ENCODE assay signal across 11 mouse cellular contexts in the genomic region with DNA sequence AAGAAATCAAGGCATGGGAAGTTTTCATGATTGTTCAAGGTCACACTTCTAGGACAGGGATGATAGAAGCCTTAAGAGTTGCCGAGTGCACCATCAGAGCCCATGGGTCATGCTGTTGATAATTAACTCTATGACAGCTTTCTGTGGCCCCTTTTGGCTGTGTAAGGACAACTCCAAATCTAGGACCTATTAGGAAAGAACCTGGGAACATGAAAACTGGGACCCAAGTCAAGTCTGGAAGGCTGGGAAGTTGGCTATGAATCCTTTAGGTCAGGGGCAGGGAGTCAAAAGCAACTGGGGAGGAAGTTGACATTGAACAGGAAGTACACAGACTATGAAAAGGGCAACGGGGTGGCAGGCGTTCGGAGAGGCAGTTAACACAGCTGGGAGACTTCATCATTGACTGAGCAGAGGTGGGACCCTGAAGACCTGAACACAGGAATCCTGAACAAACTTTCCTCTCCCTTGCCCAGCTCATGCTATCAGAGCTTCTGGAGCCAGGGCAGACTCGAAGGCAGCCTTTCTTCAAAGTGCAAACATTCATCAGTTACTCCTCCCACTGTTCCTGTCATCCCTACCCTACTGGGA.
A peak's percentile ranks its signal among the peaks of the same experiment; 100 is the strongest.
DNase-seq lines count a peak whose midpoint lies in the region; ATAC-seq and TF ChIP-seq lines count a peak whose summit lies in the region.
"Had no signal": no experiment of that assay in that cellular context is flagged by ENCODE, and none has a peak within 500 bp of the region (broad histone marks: within the 10 kb centered on the region; RNA-seq: fewer than 3 reads in every experiment).

No protein-coding gene starts in this region.

- no peaks in the 10 kb centered on the region for H3K9me3 ChIP-seq in kidney, embryonic 15.5 days (replicated peaks)
- no peaks in the 10 kb centered on the region for H3K9me3 ChIP-seq in midbrain, postnatal 0 days (ENCODE audit: low read length)
- H3K9me3 ChIP-seq: limb, embryonic 13.5 days; midbrain, embryonic 12.5 days had no signal

- H3K4me2 ChIP-seq in kidney, embryonic 15.5 days: no peak overlapping the region
- H3K4me2 ChIP-seq in midbrain, postnatal 0 days (ENCODE audit: low read depth, low read length, poor library complexity, severe bottlenecking): no peak overlapping the region
- H3K4me2 ChIP-seq: limb, embryonic 13.5 days; midbrain, embryonic 12.5 days had no signal

- WGBS in liver, adult 2 months: 23% methylated on average over 5 of the region's 5 CpGs
- 25% methylated on average over 5 of the region's 5 CpGs for WGBS in kidney, embryonic 15.5 days
- 91% methylated on average over 5 of the region's 5 CpGs for WGBS in midbrain, postnatal 0 days

- peak; percentile 61 for DNase-seq in liver, adult 2 months (ENCODE audit: extremely low read depth, low read depth, low spot score)
- no peak for DNase-seq in liver
- DNase-seq in adrenal gland, postnatal 10 days: peak; percentile 58
- peak; percentile 11 to 37 for DNase-seq in thymus, adult 18-20 months
- DNase-seq in cerebellum, postnatal 25 days: no peak
- no peak for DNase-seq in midbrain, postnatal 0 days (ENCODE audit: low spot score)
- DNase-seq: cerebellum, adult 2 months had no signal

- TF ChIP-seq POLR2A in liver, adult 2 months (IDR thresholded peaks at IDR 0.05; ENCODE audit: extremely low read depth, insufficient read depth, low read length): no peak

- ATAC-seq in kidney, embryonic 15.5 days (replicated peaks; ENCODE audit: low FRiP score): no peak
- ATAC-seq in frontal cortex, adult (ENCODE audit: low TSS enrichment): no peak
- ATAC-seq in midbrain, postnatal 0 days (ENCODE audit: low FRiP score): no peak

- no peak overlapping the region for H3K27ac ChIP-seq in liver, adult 2 months (replicated peaks; ENCODE audit: insufficient read depth, low read depth, low read length)
- H3K27ac ChIP-seq in kidney, embryonic 15.5 days: peak overlapping the region; percentile 60; the same call in 1 of the 2 replicates
- no peak overlapping the region for H3K27ac ChIP-seq in midbrain, postnatal 0 days (ENCODE audit: low read depth, low read length)
- H3K27ac ChIP-seq: limb, embryonic 13.5 days; midbrain, embryonic 12.5 days had no signal

- H3K79me2 ChIP-seq in liver, adult 2 months (ENCODE audit: control insufficient read depth, insufficient read depth, low read length): no peaks in the 10 kb centered on the region

- H3K36me3 ChIP-seq in liver, adult 2 months (ENCODE audit: control insufficient read depth, insufficient read depth, low read length): no peaks in the 10 kb centered on the region
- H3K36me3 ChIP-seq in kidney, embryonic 15.5 days: no peaks in the 10 kb centered on the region
- H3K36me3 ChIP-seq in midbrain, postnatal 0 days (ENCODE audit: insufficient read depth, low read length): no peaks in the 10 kb centered on the region
- H3K36me3 ChIP-seq: limb, embryonic 13.5 days; midbrain, embryonic 12.5 days had no signal

- no peak for TF ChIP-seq CTCF in liver, adult 2 months (IDR thresholded peaks at IDR 0.05; ENCODE audit: low read depth, low read length)
- no peak for TF ChIP-seq CTCF in midbrain, postnatal 0 days (IDR thresholded peaks at IDR 0.05)

- peaks cover 3% of the 10 kb centered on the region for H3K4me1 ChIP-seq in liver, adult 2 months (ENCODE audit: control insufficient read depth, insufficient read depth, low read length)
- peaks cover 23% of the 10 kb centered on the region for H3K4me1 ChIP-seq in kidney, embryonic 15.5 days
- H3K4me1 ChIP-seq in midbrain, postnatal 0 days (ENCODE audit: insufficient read depth, low read length): no peaks in the 10 kb centered on the region
- H3K4me1 ChIP-seq: limb, embryonic 13.5 days had no signal

- no peak overlapping the region for H3K4me3 ChIP-seq in liver, adult 2 months (ENCODE audit: insufficient read depth, low read depth, low read length)
- no peak overlapping the region for H3K4me3 ChIP-seq in kidney, embryonic 15.5 days (replicated peaks)
- H3K4me3 ChIP-seq in midbrain, postnatal 0 days (ENCODE audit: low read depth, low read length): no peak overlapping the region
- H3K4me3 ChIP-seq: limb, embryonic 13.5 days; midbrain, embryonic 12.5 days had no signal

- no peaks in the 10 kb centered on the region for H3K27me3 ChIP-seq in liver, adult 2 months (ENCODE audit: control insufficient read depth, insufficient read depth, low read length)
- H3K27me3 ChIP-seq in kidney, embryonic 15.5 days: no peaks in the 10 kb centered on the region
- no peaks in the 10 kb centered on the region for H3K27me3 ChIP-seq in midbrain, postnatal 0 days (ENCODE audit: insufficient read depth, low read length)
- H3K27me3 ChIP-seq: limb, embryonic 13.5 days had no signal

- no peak overlapping the region for H3K9ac ChIP-seq in liver, adult 2 months (ENCODE audit: low read depth, low read length)
- H3K9ac ChIP-seq in kidney, embryonic 15.5 days: no peak overlapping the region
- no peak overlapping the region for H3K9ac ChIP-seq in midbrain, postnatal 0 days (replicated peaks; ENCODE audit: low read length, poor library complexity, severe bottlenecking)
- H3K9ac ChIP-seq: limb, embryonic 13.5 days; midbrain, embryonic 12.5 days had no signal

Comparison
In these comparisons a context has a peak if more than half of its experiments do, and no peak if none do; other contexts are left out.
1. DNase-seq: peak in liver, adult 2 months (single experiment), adrenal gland, postnatal 10 days (single experiment) and thymus, adult 18-20 months (2 of 2); none in liver (single experiment), cerebellum, postnatal 25 days (0 of 2) and midbrain, postnatal 0 days (single experiment).